Mouse (Mus musculus): ENCODE data around the gene Col1a2. TPM values are rescaled to one million over a fixed set of nuclear protein-coding genes. Genes with fewer than 3 reads are reported as not detected.
A peak's percentile ranks its signal among the peaks of the same experiment; 100 is the strongest.

Gene Col1a2
- 29.8 and 31.4 TPM in 2 replicates for polyA plus RNA-seq (2015; fragmentation: Nextera tagmentation; extraction: Ambion mirVana)

- no peaks in the 10 kb centered on the region for H3K36me3 ChIP-seq (ENCODE audit: poor library complexity, severe bottlenecking)
- 33% methylated on average over 3 of the region's 3 CpGs for WGBS
- H3K4me2 ChIP-seq, result peak within 1 kb of the TSS; percentile 72
- peaks cover 17% of the 10 kb centered on the region for H3K27me3 ChIP-seq
- H3K4me1 ChIP-seq, result peaks cover 10% of the 10 kb centered on the region; the same call in 1 of the 2 replicates
- peak; percentile 55 for ATAC-seq
- H3K4me3 ChIP-seq, result peak within 1 kb of the TSS; percentile 34
- H3K9ac ChIP-seq, result peak within 1 kb of the TSS; percentile 28; the same call in 1 of the 2 replicates
- H3K27ac ChIP-seq, result no peak within 1 kb of the TSS
- no peaks in the 10 kb centered on the region for H3K9me3 ChIP-seq (replicated peaks)
Measured at GRCm38 (mm10) chr6:4504603-4505131, at the start of gene Col1a2. Gene Col1a2, plus strand, starts transcription at chr6:4504814.

- Histone ChIP-seq H3K36me3 (ENCODE audit: poor library complexity, severe bottlenecking) (no peaks in the 10 kb centered on the region), H3K27me3 (no peaks in the 10 kb centered on the region), H3K27ac (no peak overlapping the region), H3K4me3 (no peak overlapping the region), H3K4me1 (0 out of 2 replicates have a peak, but pooled peaks cover 4% of the 10 kb centered on the region), H3K9me3 (replicated peaks) (no peaks in the 10 kb centered on the region), H3K9ac (no peak overlapping the region), H3K4me2 (no peak overlapping the region)
- ATAC-seq, result no peak
- WGBS, result 29% methylated on average over 5 of the region's 5 CpGs
Measured at GRCm38 (mm10) chr6:4455518-4455917, 49.1 kb upstream of the Col1a2 start.

- Histone ChIP-seq H3K4me3 (no peak overlapping the region), H3K27ac (no peak overlapping the region), H3K9me3 (replicated peaks) (no peaks in the 10 kb centered on the region), H3K4me1 (0 out of 2 replicates have a peak, but pooled peaks cover 4% of the 10 kb centered on the region), H3K36me3 (ENCODE audit: poor library complexity, severe bottlenecking) (no peaks in the 10 kb centered on the region), H3K9ac (no peak overlapping the region), H3K27me3 (no peaks in the 10 kb centered on the region), H3K4me2 (no peak overlapping the region)
- 12% methylated on average over 5 of the region's 5 CpGs for WGBS
- no peak for ATAC-seq
Measured at GRCm38 (mm10) chr6:4455961-4456617, 48.5 kb upstream of the Col1a2 start.

GRCm38 (mm10) chr6:4456691-4457447 lies 47.7 kb upstream of the Col1a2 start:
- ATAC-seq, result no peak
- WGBS, result 66% methylated on average over 12 of the region's 12 CpGs
- Histone ChIP-seq H3K36me3 (ENCODE audit: poor library complexity, severe bottlenecking) (no peaks in the 10 kb centered on the region), H3K9me3 (replicated peaks) (no peaks in the 10 kb centered on the region), H3K4me3 (no peak overlapping the region), H3K4me2 (no peak overlapping the region), H3K9ac (no peak overlapping the region), H3K27me3 (no peaks in the 10 kb centered on the region), H3K27ac (no peak overlapping the region), H3K4me1 (0 out of 2 replicates have a peak, but pooled peaks cover 4% of the 10 kb centered on the region)

- ATAC-seq, result no peak
- no peak overlapping the region for H3K27ac ChIP-seq
Measured at GRCm38 (mm10) chr6:4457555-4457996, 47.0 kb upstream of the Col1a2 start.

GRCm38 (mm10) chr6:4465320-4465719 lies 39.3 kb upstream of the Col1a2 start:
- Histone ChIP-seq H3K27me3 (no peaks in the 10 kb centered on the region), H3K36me3 (ENCODE audit: poor library complexity, severe bottlenecking) (no peaks in the 10 kb centered on the region), H3K9me3 (replicated peaks) (no peaks in the 10 kb centered on the region), H3K27ac (no peak overlapping the region), H3K4me2 (no peak overlapping the region), H3K4me1 (no peaks in the 10 kb centered on the region), H3K9ac (no peak overlapping the region), H3K4me3 (no peak overlapping the region)
- ATAC-seq, result no peak
- WGBS, result 31% methylated on average over 3 of the region's 3 CpGs

More at GRCm38 (mm10) chr6:4457555-4457996, 47.0 kb upstream of the Col1a2 start:
- H3K36me3 ChIP-seq (ENCODE audit: poor library complexity, severe bottlenecking), result no peaks in the 10 kb centered on the region
- H3K4me1 ChIP-seq, result 0 out of 2 replicates have a peak, but pooled peaks cover 4% of the 10 kb centered on the region
- no peaks in the 10 kb centered on the region for H3K9me3 ChIP-seq (replicated peaks)
- no peak overlapping the region for H3K4me2 ChIP-seq
- H3K4me3 ChIP-seq, result no peak overlapping the region
- H3K27me3 ChIP-seq, result no peaks in the 10 kb centered on the region
- 23% methylated on average over 6 of the region's 6 CpGs for WGBS
- H3K9ac ChIP-seq, result no peak overlapping the region

- Histone ChIP-seq H3K4me3 (no peak overlapping the region), H3K9me3 (replicated peaks) (no peaks in the 10 kb centered on the region), H3K4me1 (peaks cover 21% of the 10 kb centered on the region), H3K27ac (no peak overlapping the region), H3K4me2 (no peak overlapping the region), H3K27me3 (no peaks in the 10 kb centered on the region), H3K9ac (no peak overlapping the region), H3K36me3 (ENCODE audit: poor library complexity, severe bottlenecking) (no peaks in the 10 kb centered on the region)
- ATAC-seq, result no peak
- WGBS, result 29% methylated on average over 4 of the region's 4 CpGs
Measured at GRCm38 (mm10) chr6:4483577-4483936, 21.1 kb upstream of the Col1a2 start.

- H3K36me3 ChIP-seq (ENCODE audit: poor library complexity, severe bottlenecking), result no peaks in the 10 kb centered on the region
- H3K9ac ChIP-seq, result no peak overlapping the region
- H3K4me3 ChIP-seq, result no peak overlapping the region
- WGBS, result 56% methylated on average over 7 of the region's 7 CpGs
- no peak overlapping the region for H3K4me2 ChIP-seq
- H3K27me3 ChIP-seq, result no peaks in the 10 kb centered on the region
- no peak overlapping the region for H3K27ac ChIP-seq
- no peak for ATAC-seq
- H3K4me1 ChIP-seq, result peaks cover 23% of the 10 kb centered on the region
- H3K9me3 ChIP-seq (replicated peaks), result no peaks in the 10 kb centered on the region
Measured at GRCm38 (mm10) chr6:4483937-4484601, 20.5 kb upstream of the Col1a2 start.

- H3K27ac ChIP-seq, result no peak overlapping the region
- no peak overlapping the region for H3K4me3 ChIP-seq
- no peak overlapping the region for H3K4me2 ChIP-seq
- ATAC-seq, result no peak
- 26% methylated on average over 1 of the region's 1 CpGs for WGBS
- H3K36me3 ChIP-seq (ENCODE audit: poor library complexity, severe bottlenecking), result no peaks in the 10 kb centered on the region
- H3K9ac ChIP-seq, result no peak overlapping the region
- H3K27me3 ChIP-seq, result no peaks in the 10 kb centered on the region
- H3K9me3 ChIP-seq (replicated peaks), result no peaks in the 10 kb centered on the region
- peaks cover 29% of the 10 kb centered on the region for H3K4me1 ChIP-seq
Measured at GRCm38 (mm10) chr6:4488349-4488748, 16.3 kb upstream of the Col1a2 start.

GRCm38 (mm10) chr6:4488966-4489365 lies 15.6 kb upstream of the Col1a2 start:
- Histone ChIP-seq H3K9me3 (replicated peaks) (no peaks in the 10 kb centered on the region), H3K9ac (no peak overlapping the region), H3K4me3 (no peak overlapping the region), H3K36me3 (ENCODE audit: poor library complexity, severe bottlenecking) (no peaks in the 10 kb centered on the region), H3K27ac (no peak overlapping the region), H3K27me3 (no peaks in the 10 kb centered on the region), H3K4me1 (peaks cover 29% of the 10 kb centered on the region), H3K4me2 (no peak overlapping the region)
- no peak for ATAC-seq
- WGBS, result 64% methylated on average over 1 of the region's 1 CpGs

GRCm38 (mm10) chr6:4489366-4490245 lies 15.0 kb upstream of the Col1a2 start:
- Histone ChIP-seq H3K27me3 (no peaks in the 10 kb centered on the region), H3K27ac (no peak overlapping the region)
- no peak for ATAC-seq

More at GRCm38 (mm10) chr6:4489366-4490245, 15.0 kb upstream of the Col1a2 start:
- Histone ChIP-seq H3K4me3 (no peak overlapping the region), H3K36me3 (ENCODE audit: poor library complexity, severe bottlenecking) (no peaks in the 10 kb centered on the region), H3K9ac (no peak overlapping the region), H3K4me1 (peaks cover 23% of the 10 kb centered on the region), H3K9me3 (replicated peaks) (no peaks in the 10 kb centered on the region), H3K4me2 (no peak overlapping the region)
- 49% methylated on average over 6 of the region's 6 CpGs for WGBS

Data from forebrain, embryonic 13.5 days (tissue).